Mouse (Mus musculus): ENCODE results near the gene Faf2.

GRCm38 (mm10) chr13:54582126-54582525 is 39.5 kb upstream of the Faf2 start:
- no peak for TF ChIP-seq POLR2A (IDR thresholded peaks at IDR 0.05; ENCODE audit: insufficient read length, low read depth)
- TF ChIP-seq MYOD1 (IDR thresholded peaks at IDR 0.05; ENCODE audit: control insufficient read depth in 1 of 3, insufficient read length in 2 of 3, low read depth in 2 of 3), result no peak
- TF ChIP-seq MAX (IDR thresholded peaks at IDR 0.05; ENCODE audit: low read depth), result no peak
- no peak for TF ChIP-seq USF1 (IDR thresholded peaks at IDR 0.05; ENCODE audit: low read depth)
- no peak for TF ChIP-seq MYOG (IDR thresholded peaks at IDR 0.05; ENCODE audit: control insufficient read depth in 1 of 3, insufficient read depth in 1 of 3, insufficient read length in 2 of 3, low read depth in 2 of 3)
- no peak for TF ChIP-seq TCF12 (IDR thresholded peaks at IDR 0.05; ENCODE audit: insufficient read depth, poor library complexity, severe bottlenecking)
- TF ChIP-seq POLR2AphosphoS2 (IDR thresholded peaks at IDR 0.05; ENCODE audit: insufficient read length, low read depth), result no peak
- TF ChIP-seq SRF (IDR thresholded peaks at IDR 0.05; ENCODE audit: control insufficient read depth, insufficient read length, low read depth), result no peak
- TF ChIP-seq CEBPB (IDR thresholded peaks at IDR 0.05; ENCODE audit: insufficient read depth, poor library complexity, severe bottlenecking), result no peak
